Mouse (Mus musculus): Measurements from ENCODE around the gene Ceacam10. TPM values are rescaled to one million over a fixed set of nuclear protein-coding genes. Genes with fewer than 3 reads are reported as not detected.
A peak's percentile ranks its signal among the peaks of the same experiment; 100 is the strongest.

Gene Ceacam10
- polyA plus RNA-seq, 1 experiment from 2014 or later: not detected

DNA sequence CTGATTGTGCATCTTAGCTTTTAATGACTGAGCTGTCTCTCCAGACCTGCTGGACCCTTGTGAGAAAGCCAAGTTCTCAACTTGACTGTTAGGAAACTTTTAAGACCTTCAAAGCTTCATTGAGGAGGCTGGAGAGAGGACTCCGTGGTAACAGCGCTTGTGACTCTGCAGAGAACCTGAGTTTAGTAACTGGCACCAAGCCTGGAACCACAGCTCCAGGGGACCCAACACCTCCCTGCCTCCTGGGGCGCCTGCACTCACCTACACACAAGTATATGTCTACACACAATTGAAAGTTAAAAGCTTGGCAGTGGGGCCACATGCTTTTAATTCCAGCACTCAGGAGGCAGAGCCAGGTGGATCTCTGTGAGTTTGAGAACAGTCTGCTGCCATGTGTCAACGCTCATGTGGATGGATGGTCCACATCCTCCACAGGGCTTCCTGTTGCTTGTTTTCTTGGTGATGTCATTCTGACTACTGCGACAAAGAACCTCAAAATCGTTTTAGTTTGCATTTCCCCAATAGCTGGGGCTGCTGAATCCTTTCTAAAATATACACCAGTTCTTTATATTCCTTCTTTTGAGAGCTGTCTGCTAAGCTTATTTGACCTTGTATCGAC lies 25.3 kb downstream of the Ceacam10 start:
- Histone ChIP-seq H3K4me1 (no peaks in the 10 kb centered on the region), H3K27me3 (ENCODE audit: insufficient read depth, poor library complexity, severe bottlenecking) (no peaks in the 10 kb centered on the region), H3K9me3 (0 out of 2 replicates have a peak, but pooled peaks cover 6% of the 10 kb centered on the region), H3K4me3 (no peak overlapping the region), H3K27ac (no peak overlapping the region), H3K36me3 (no peaks in the 10 kb centered on the region)
- no peak for DNase-seq (ENCODE audit: low spot score)
- WGBS: 61% methylated on average over 7 of the region's 7 CpGs

DNA sequence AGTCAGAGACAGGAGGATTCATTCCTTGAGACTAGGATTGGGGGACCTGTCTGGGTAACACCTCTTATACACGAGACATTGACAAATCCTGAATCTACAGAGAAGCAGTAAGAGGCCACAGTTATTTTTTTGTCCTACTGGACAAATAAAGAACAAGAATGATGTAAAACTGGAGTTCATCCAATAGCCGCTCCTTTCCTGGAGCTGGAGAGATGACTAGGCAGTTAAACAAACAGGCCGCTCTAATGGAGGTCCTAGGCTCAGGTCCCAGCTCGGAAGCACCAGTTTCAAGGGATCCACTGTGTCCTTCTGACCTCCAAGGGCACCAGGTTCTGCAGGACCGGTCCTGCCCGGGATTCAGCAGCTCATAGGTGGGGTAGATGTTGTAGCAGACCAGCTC lies 27.8 kb downstream of the Ceacam10 start:
- H3K9me3 ChIP-seq: no peaks in the 10 kb centered on the region
- no peaks in the 10 kb centered on the region for H3K27me3 ChIP-seq (ENCODE audit: insufficient read depth, poor library complexity, severe bottlenecking)
- no peak overlapping the region for H3K27ac ChIP-seq
- no peak overlapping the region for H3K4me3 ChIP-seq
- no peak for DNase-seq (ENCODE audit: low spot score)
- H3K36me3 ChIP-seq: no peaks in the 10 kb centered on the region
- no peaks in the 10 kb centered on the region for H3K4me1 ChIP-seq
- 56% methylated on average over 6 of the region's 6 CpGs for WGBS

DNA sequence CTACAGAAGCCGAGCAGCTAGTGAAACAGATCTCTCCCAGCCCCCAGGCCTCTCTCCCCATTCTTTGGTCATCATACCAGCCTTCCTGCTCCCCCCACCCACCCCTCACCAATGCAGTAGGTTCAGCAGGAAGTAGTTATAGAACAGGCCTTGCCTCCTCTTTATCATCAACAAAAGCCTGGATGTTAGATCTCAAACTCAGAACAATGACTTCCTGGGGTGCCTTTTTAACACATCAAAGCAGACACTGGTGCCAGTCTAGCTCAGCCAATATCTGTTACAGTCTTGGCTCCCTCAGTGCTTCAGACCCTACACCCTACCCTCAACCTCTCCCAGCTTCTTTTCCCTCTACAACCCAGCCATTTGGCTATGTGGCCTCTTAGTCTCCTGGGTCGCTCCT lies 32.0 kb downstream of the Ceacam10 start:
- no peak overlapping the region for H3K4me3 ChIP-seq
- no peak for DNase-seq (ENCODE audit: low spot score)
- no peaks in the 10 kb centered on the region for H3K9me3 ChIP-seq
- 37% methylated on average over 2 of the region's 2 CpGs for WGBS
- no peaks in the 10 kb centered on the region for H3K27me3 ChIP-seq (ENCODE audit: insufficient read depth, poor library complexity, severe bottlenecking)
- no peak overlapping the region for H3K27ac ChIP-seq
- H3K36me3 ChIP-seq: no peaks in the 10 kb centered on the region
- no peaks in the 10 kb centered on the region for H3K4me1 ChIP-seq

DNA sequence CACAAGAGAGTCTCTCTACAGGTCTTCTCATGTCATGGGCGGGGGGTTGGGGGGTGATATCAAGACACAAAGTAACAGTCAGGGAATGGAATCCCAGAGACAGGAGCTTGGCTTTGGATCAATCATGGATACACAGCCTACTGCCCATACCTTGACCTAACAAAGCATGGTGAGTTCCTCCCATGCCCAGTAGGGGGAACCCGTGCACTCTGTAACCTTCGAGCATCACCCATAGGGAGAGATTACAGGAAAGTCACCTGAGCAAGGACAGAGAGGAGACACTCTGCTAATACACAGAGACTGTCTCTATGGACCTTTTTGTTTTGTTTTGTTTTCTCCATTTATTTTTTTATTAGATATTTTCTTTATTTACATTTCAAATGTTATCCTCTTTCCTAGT lies 40.5 kb downstream of the Ceacam10 start:
- WGBS: 1% methylated on average over 3 of the region's 3 CpGs
- no peak overlapping the region for H3K27ac ChIP-seq
- H3K27me3 ChIP-seq (ENCODE audit: insufficient read depth, poor library complexity, severe bottlenecking): no peaks in the 10 kb centered on the region
- H3K9me3 ChIP-seq: no peaks in the 10 kb centered on the region
- peak; percentile 79 for DNase-seq (ENCODE audit: low spot score)
- no peak overlapping the region for H3K4me3 ChIP-seq
- H3K36me3 ChIP-seq: no peaks in the 10 kb centered on the region
- H3K4me1 ChIP-seq: no peaks in the 10 kb centered on the region

DNA sequence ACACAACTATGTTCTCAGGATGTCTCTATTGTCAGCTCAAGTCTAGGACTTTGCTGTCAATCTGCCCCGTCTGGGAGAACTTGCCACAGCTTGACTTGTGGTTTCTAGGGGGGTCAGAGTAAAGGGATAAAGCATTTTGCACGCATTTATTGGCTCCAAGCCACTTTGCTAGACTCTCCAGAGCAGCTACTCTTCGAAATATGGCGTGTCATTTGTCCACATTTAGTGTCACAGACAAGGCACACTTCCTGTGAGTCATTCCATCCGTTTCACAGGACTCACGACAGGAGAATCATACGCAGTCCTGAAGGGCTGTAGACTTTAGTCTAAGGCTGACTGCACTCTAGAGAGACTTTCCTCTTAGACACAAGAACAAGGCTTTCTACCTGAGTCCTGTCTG lies 47.4 kb downstream of the Ceacam10 start:
- Histone ChIP-seq H3K4me3 (no peak overlapping the region), H3K27ac (no peak overlapping the region), H3K36me3 (no peaks in the 10 kb centered on the region), H3K4me1 (no peaks in the 10 kb centered on the region), H3K27me3 (ENCODE audit: insufficient read depth, poor library complexity, severe bottlenecking) (no peaks in the 10 kb centered on the region), H3K9me3 (no peaks in the 10 kb centered on the region)
- no peak for DNase-seq (ENCODE audit: low spot score)
- 66% methylated on average over 7 of the region's 7 CpGs for WGBS

DNA sequence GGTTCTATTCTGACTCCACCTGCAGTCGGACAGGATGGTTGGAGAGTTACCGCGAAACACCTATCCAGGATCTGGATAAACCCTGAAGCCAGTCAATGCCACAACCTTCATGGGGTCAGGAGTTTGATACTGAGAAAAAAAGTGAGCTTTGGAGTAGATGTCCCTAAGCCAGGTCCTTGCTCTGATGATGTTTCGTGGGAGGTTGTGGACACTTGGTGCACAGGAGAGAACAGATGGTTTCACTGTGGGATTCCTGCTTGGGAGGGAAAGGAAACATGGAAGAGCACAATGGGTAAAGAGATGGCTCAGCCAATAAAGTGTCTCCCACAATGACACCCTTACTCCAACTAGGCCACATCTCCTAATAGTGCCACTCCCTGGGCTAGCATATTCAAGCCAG lies 50.2 kb downstream of the Ceacam10 start:
- H3K27ac ChIP-seq: no peak overlapping the region
- no peaks in the 10 kb centered on the region for H3K36me3 ChIP-seq
- no peak overlapping the region for H3K4me3 ChIP-seq
- DNase-seq (ENCODE audit: low spot score): no peak
- no peaks in the 10 kb centered on the region for H3K9me3 ChIP-seq
- H3K4me1 ChIP-seq: no peaks in the 10 kb centered on the region
- no peaks in the 10 kb centered on the region for H3K27me3 ChIP-seq (ENCODE audit: insufficient read depth, poor library complexity, severe bottlenecking)
- 84% methylated on average over 4 of the region's 4 CpGs for whole genome bisulfite sequencing

Other genes starting within 250 kb of the Ceacam10 start
- gene Irgq, start 246.5 kb upstream of the Ceacam10 start, polyA plus RNA-seq (2016; fragmentation: Nextera tagmentation; extraction: Ambion mirVana): 5.3 and 5.7 TPM in 2 replicates
- gene Pinlyp, start 231.1 kb upstream of the Ceacam10 start, polyA plus RNA-seq (2016; fragmentation: Nextera tagmentation; extraction: Ambion mirVana): 0.21 TPM in 1 of 2 replicates, not detected in the other
- 103 and 106 TPM in 2 replicates for gene Xrcc1, start 230.9 kb upstream of the Ceacam10 start, polyA plus RNA-seq (2016; fragmentation: Nextera tagmentation; extraction: Ambion mirVana)
- gene Ethe1, start 189.7 kb upstream of the Ceacam10 start, polyA plus RNA-seq (2016; fragmentation: Nextera tagmentation; extraction: Ambion mirVana): 20.0 and 20.7 TPM in 2 replicates
- 0.60 and 1.3 TPM in 2 replicates for gene Zfp575, start 189.6 kb upstream of the Ceacam10 start, polyA plus RNA-seq (2016; fragmentation: Nextera tagmentation; extraction: Ambion mirVana)
- gene Phldb3, start 166.4 kb upstream of the Ceacam10 start, polyA plus RNA-seq (2016; fragmentation: Nextera tagmentation; extraction: Ambion mirVana): not detected in 2 replicates
- gene Lypd3, start 140.7 kb upstream of the Ceacam10 start, polyA plus RNA-seq (2016; fragmentation: Nextera tagmentation; extraction: Ambion mirVana): 0.18 and 0.22 TPM in 2 replicates
- gene Tex101, start 100.5 kb upstream of the Ceacam10 start, polyA plus RNA-seq (2016; fragmentation: Nextera tagmentation; extraction: Ambion mirVana): not detected in 2 replicates
- gene BC049730, start 68.0 kb upstream of the Ceacam10 start, polyA plus RNA-seq (2016; fragmentation: Nextera tagmentation; extraction: Ambion mirVana): not detected in 2 replicates
- not detected in 2 replicates for gene Gm4763, start 50.3 kb upstream of the Ceacam10 start, polyA plus RNA-seq (2016; fragmentation: Nextera tagmentation; extraction: Ambion mirVana)
- gene Cd177, start 16.9 kb upstream of the Ceacam10 start, polyA plus RNA-seq (2016; fragmentation: Nextera tagmentation; extraction: Ambion mirVana): not detected in 2 replicates
- gene Gm9844, start 85.0 kb downstream of the Ceacam10 start, polyA plus RNA-seq (2016; fragmentation: Nextera tagmentation; extraction: Ambion mirVana): 10.0 and 15.0 TPM in 2 replicates
- not detected in 2 replicates for gene Lypd4, start 92.7 kb downstream of the Ceacam10 start, polyA plus RNA-seq (2016; fragmentation: Nextera tagmentation; extraction: Ambion mirVana)
- not detected in 2 replicates for gene Dmrtc2, start 92.9 kb downstream of the Ceacam10 start, polyA plus RNA-seq (2016; fragmentation: Nextera tagmentation; extraction: Ambion mirVana)
- gene Rps19, start 107.2 kb downstream of the Ceacam10 start, polyA plus RNA-seq (2016; fragmentation: Nextera tagmentation; extraction: Ambion mirVana): 1,532 and 1,854 TPM in 2 replicates
- 0.26 and 0.40 TPM in 2 replicates for gene Cd79a, start 120.2 kb downstream of the Ceacam10 start, polyA plus RNA-seq (2016; fragmentation: Nextera tagmentation; extraction: Ambion mirVana)
- 83.4 and 87.5 TPM in 2 replicates for gene Arhgef1, start 125.7 kb downstream of the Ceacam10 start, polyA plus RNA-seq (2016; fragmentation: Nextera tagmentation; extraction: Ambion mirVana)
- gene Gm4881, start 167.3 kb downstream of the Ceacam10 start, polyA plus RNA-seq (2016; fragmentation: Nextera tagmentation; extraction: Ambion mirVana): not detected in 2 replicates
- gene Rabac1, start 195.5 kb downstream of the Ceacam10 start, polyA plus RNA-seq (2016; fragmentation: Nextera tagmentation; extraction: Ambion mirVana): 114 and 151 TPM in 2 replicates
- 2.2 and 3.5 TPM in 2 replicates for gene Atp1a3, start 228.8 kb downstream of the Ceacam10 start, polyA plus RNA-seq (2016; fragmentation: Nextera tagmentation; extraction: Ambion mirVana)